Mouse (Mus musculus): ENCODE data around the gene Papss2. TPM values are rescaled to one million over a fixed set of nuclear protein-coding genes. Genes with fewer than 3 reads are reported as not detected.

Papss2 gene
- polyA plus RNA-seq, 1 experiment from 2014 or later: 1.0 TPM

- ATAC-seq: no peak
- WGBS: 82% methylated on average over 6 of the region's 6 CpGs
- H3K36me3 ChIP-seq (ENCODE audit: control insufficient read depth, insufficient read depth, low read length): no peaks in the 10 kb centered on the region
- H3K9me3 ChIP-seq (replicated peaks; ENCODE audit: control insufficient read depth, low read length, poor library complexity, severe bottlenecking): no peaks in the 10 kb centered on the region
- no peak overlapping the region for H3K4me2 ChIP-seq (ENCODE audit: low read length)
- H3K27ac ChIP-seq (ENCODE audit: low read length): no peak overlapping the region
- H3K27me3 ChIP-seq (ENCODE audit: control insufficient read depth, insufficient read depth, low read depth, low read length): no peaks in the 10 kb centered on the region
- no peak overlapping the region for H3K4me3 ChIP-seq (ENCODE audit: low read depth, low read length)
- H3K9ac ChIP-seq (ENCODE audit: low read depth, low read length): no peak overlapping the region
- H3K4me1 ChIP-seq (ENCODE audit: control insufficient read depth, insufficient read depth, low read length): no peaks in the 10 kb centered on the region
These were observed 9.1 kb downstream of the Papss2 start for GRCm38 (mm10) chr19:32604563-32605252.

- 75% methylated on average over 4 of the region's 4 CpGs for WGBS
- Histone ChIP-seq H3K9ac (ENCODE audit: low read depth, low read length) (no peak overlapping the region), H3K4me2 (ENCODE audit: low read length) (no peak overlapping the region), H3K27ac (ENCODE audit: low read length) (no peak overlapping the region), H3K36me3 (ENCODE audit: control insufficient read depth, insufficient read depth, low read length) (no peaks in the 10 kb centered on the region), H3K4me1 (ENCODE audit: control insufficient read depth, insufficient read depth, low read length) (no peaks in the 10 kb centered on the region), H3K9me3 (replicated peaks; ENCODE audit: control insufficient read depth, low read length, poor library complexity, severe bottlenecking) (no peaks in the 10 kb centered on the region), H3K4me3 (ENCODE audit: low read depth, low read length) (no peak overlapping the region), H3K27me3 (ENCODE audit: control insufficient read depth, insufficient read depth, low read depth, low read length) (no peaks in the 10 kb centered on the region)
- ATAC-seq: no peak
These were observed 10.7 kb downstream of the Papss2 start for GRCm38 (mm10) chr19:32606227-32606827.

- H3K9ac ChIP-seq (ENCODE audit: low read depth, low read length): no peak overlapping the region
- no peak overlapping the region for H3K4me2 ChIP-seq (ENCODE audit: low read length)
- no peaks in the 10 kb centered on the region for H3K4me1 ChIP-seq (ENCODE audit: control insufficient read depth, insufficient read depth, low read length)
- no peaks in the 10 kb centered on the region for H3K9me3 ChIP-seq (replicated peaks; ENCODE audit: control insufficient read depth, low read length, poor library complexity, severe bottlenecking)
- 85% methylated on average over 8 of the region's 8 CpGs for WGBS
- no peak overlapping the region for H3K4me3 ChIP-seq (ENCODE audit: low read depth, low read length)
- H3K36me3 ChIP-seq (ENCODE audit: control insufficient read depth, insufficient read depth, low read length): no peaks in the 10 kb centered on the region
- no peaks in the 10 kb centered on the region for H3K27me3 ChIP-seq (ENCODE audit: control insufficient read depth, insufficient read depth, low read depth, low read length)
- no peak overlapping the region for H3K27ac ChIP-seq (ENCODE audit: low read length)
- ATAC-seq: no peak
These were observed 11.4 kb downstream of the Papss2 start for GRCm38 (mm10) chr19:32607036-32607435.

GRCm38 (mm10) chr19:32611386-32612092 is 15.9 kb downstream of the Papss2 start:
- 87% methylated on average over 9 of the region's 9 CpGs for WGBS
- Histone ChIP-seq H3K9me3 (replicated peaks; ENCODE audit: control insufficient read depth, low read length, poor library complexity, severe bottlenecking) (no peaks in the 10 kb centered on the region), H3K27ac (ENCODE audit: low read length) (no peak overlapping the region), H3K36me3 (ENCODE audit: control insufficient read depth, insufficient read depth, low read length) (no peaks in the 10 kb centered on the region), H3K4me1 (ENCODE audit: control insufficient read depth, insufficient read depth, low read length) (no peaks in the 10 kb centered on the region), H3K9ac (ENCODE audit: low read depth, low read length) (no peak overlapping the region), H3K27me3 (ENCODE audit: control insufficient read depth, insufficient read depth, low read depth, low read length) (no peaks in the 10 kb centered on the region), H3K4me2 (ENCODE audit: low read length) (no peak overlapping the region), H3K4me3 (ENCODE audit: low read depth, low read length) (no peak overlapping the region)
- ATAC-seq: no peak

GRCm38 (mm10) chr19:32614046-32614771 is 18.6 kb downstream of the Papss2 start:
- no peak overlapping the region for H3K4me3 ChIP-seq (ENCODE audit: low read depth, low read length)
- H3K27ac ChIP-seq (ENCODE audit: low read length): no peak overlapping the region
- WGBS: 85% methylated on average over 12 of the region's 12 CpGs
- no peak overlapping the region for H3K4me2 ChIP-seq (ENCODE audit: low read length)
- no peaks in the 10 kb centered on the region for H3K36me3 ChIP-seq (ENCODE audit: control insufficient read depth, insufficient read depth, low read length)
- H3K27me3 ChIP-seq (ENCODE audit: control insufficient read depth, insufficient read depth, low read depth, low read length): no peaks in the 10 kb centered on the region
- H3K9ac ChIP-seq (ENCODE audit: low read depth, low read length): no peak overlapping the region
- ATAC-seq: no peak
- H3K9me3 ChIP-seq (replicated peaks; ENCODE audit: control insufficient read depth, low read length, poor library complexity, severe bottlenecking): no peaks in the 10 kb centered on the region
- no peaks in the 10 kb centered on the region for H3K4me1 ChIP-seq (ENCODE audit: control insufficient read depth, insufficient read depth, low read length)

GRCm38 (mm10) chr19:32614772-32615099 is 19.1 kb downstream of the Papss2 start:
- no peaks in the 10 kb centered on the region for H3K27me3 ChIP-seq (ENCODE audit: control insufficient read depth, insufficient read depth, low read depth, low read length)
- no peak overlapping the region for H3K4me3 ChIP-seq (ENCODE audit: low read depth, low read length)
- H3K9me3 ChIP-seq (replicated peaks; ENCODE audit: control insufficient read depth, low read length, poor library complexity, severe bottlenecking): no peaks in the 10 kb centered on the region
- H3K36me3 ChIP-seq (ENCODE audit: control insufficient read depth, insufficient read depth, low read length): no peaks in the 10 kb centered on the region
- no peaks in the 10 kb centered on the region for H3K4me1 ChIP-seq (ENCODE audit: control insufficient read depth, insufficient read depth, low read length)
- ATAC-seq: no peak
- H3K4me2 ChIP-seq (ENCODE audit: low read length): no peak overlapping the region
- no peak overlapping the region for H3K9ac ChIP-seq (ENCODE audit: low read depth, low read length)
- WGBS: 81% methylated on average over 2 of the region's 2 CpGs
- no peak overlapping the region for H3K27ac ChIP-seq (ENCODE audit: low read length)

- Histone ChIP-seq H3K9ac (ENCODE audit: low read depth, low read length) (no peak overlapping the region), H3K4me3 (ENCODE audit: low read depth, low read length) (no peak overlapping the region), H3K4me2 (ENCODE audit: low read length) (no peak overlapping the region), H3K27ac (ENCODE audit: low read length) (no peak overlapping the region), H3K27me3 (ENCODE audit: control insufficient read depth, insufficient read depth, low read depth, low read length) (no peaks in the 10 kb centered on the region), H3K9me3 (replicated peaks; ENCODE audit: control insufficient read depth, low read length, poor library complexity, severe bottlenecking) (no peaks in the 10 kb centered on the region), H3K36me3 (ENCODE audit: control insufficient read depth, insufficient read depth, low read length) (no peaks in the 10 kb centered on the region), H3K4me1 (ENCODE audit: control insufficient read depth, insufficient read depth, low read length) (no peaks in the 10 kb centered on the region)
- no peak for ATAC-seq
- WGBS: 97% methylated on average over 7 of the region's 7 CpGs
These were observed 21.1 kb downstream of the Papss2 start for GRCm38 (mm10) chr19:32616646-32617045.

- H3K27me3 ChIP-seq (ENCODE audit: control insufficient read depth, insufficient read depth, low read depth, low read length): no peaks in the 10 kb centered on the region
- no peak for ATAC-seq
- 93% methylated on average over 2 of the region's 2 CpGs for WGBS
These were observed 24.1 kb downstream of the Papss2 start for GRCm38 (mm10) chr19:32619739-32620138.

More at GRCm38 (mm10) chr19:32619739-32620138, 24.1 kb downstream of the Papss2 start:
- no peaks in the 10 kb centered on the region for H3K9me3 ChIP-seq (replicated peaks; ENCODE audit: control insufficient read depth, low read length, poor library complexity, severe bottlenecking)
- no peaks in the 10 kb centered on the region for H3K4me1 ChIP-seq (ENCODE audit: control insufficient read depth, insufficient read depth, low read length)
- no peak overlapping the region for H3K4me2 ChIP-seq (ENCODE audit: low read length)
- H3K27ac ChIP-seq (ENCODE audit: low read length): no peak overlapping the region
- no peak overlapping the region for H3K4me3 ChIP-seq (ENCODE audit: low read depth, low read length)
- H3K9ac ChIP-seq (ENCODE audit: low read depth, low read length): no peak overlapping the region
- H3K36me3 ChIP-seq (ENCODE audit: control insufficient read depth, insufficient read depth, low read length): no peaks in the 10 kb centered on the region

Data from midbrain, embryonic 16.5 days (tissue).